Mouse (Mus musculus) stomach, embryonic 14.5 days (tissue): ENCODE data around the gene Fen1. TPM values are rescaled to one million over a fixed set of nuclear protein-coding genes. Genes with fewer than 3 reads are reported as not detected.

ENCODE experiments used
- ATAC-seq: fragments of 200-750 bp; cut with Nextera tagmentation; 2 replicates; pipeline ENCODE4 v1.8.0; 2017; ENCODE audit warnings: low read depth, moderate TSS enrichment; ENCODE audit not compliant: insufficient number of reproducible peaks, insufficient read depth, low FRiP score
- H3K27ac ChIP-seq: fragments of 300-500 bp; sonication (generic); 2 replicates; pipeline ENCODE4 v1.5.1; 2014; ENCODE audit warnings: mild to moderate bottlenecking, low read length, moderate library complexity, mixed read lengths
- H3K27me3 ChIP-seq: fragments of 300-500 bp; sonication (generic); 2 replicates; pipeline ENCODE4 v1.6.1; 2014; ENCODE audit warnings: low read length, control low read depth, mixed read lengths; ENCODE audit not compliant: control insufficient read depth, insufficient read depth
- H3K36me3 ChIP-seq: fragments of 300-500 bp; sonication (generic); 2 replicates; pipeline ENCODE4 v1.6.1; 2014; ENCODE audit warnings: mild to moderate bottlenecking, control low read depth, low read length, moderate library complexity, mixed read lengths; ENCODE audit not compliant: control insufficient read depth, insufficient read depth
- H3K4me1 ChIP-seq: fragments of 300-500 bp; sonication (generic); 2 replicates; pipeline ENCODE4 v1.6.1; 2014; ENCODE audit warnings: low read length, control low read depth, mixed read lengths; ENCODE audit not compliant: control insufficient read depth, insufficient read depth
- H3K4me2 ChIP-seq: fragments of 300-500 bp; sonication (generic); replicated peaks from 2 replicates; pipeline ENCODE4 v1.6.1; 2014; ENCODE audit warnings: low read depth, low read length, control low read depth
- H3K4me3 ChIP-seq: fragments of 300-500 bp; sonication (generic); 2 replicates; pipeline ENCODE4 v1.5.1; 2014; ENCODE audit warnings: low read depth, low read length, control low read depth
- H3K9ac ChIP-seq: fragments of 300-500 bp; sonication (generic); replicated peaks from 2 replicates; pipeline ENCODE4 v1.6.1; 2014; ENCODE audit warnings: low read depth, mild to moderate bottlenecking, control low read depth, low read length, moderate library complexity, mixed read lengths
- H3K9me3 ChIP-seq: fragments of 300-500 bp; sonication (generic); 2 replicates; pipeline ENCODE4 v1.6.1; 2016; ENCODE audit warnings: low read depth, low read length, control low read depth; ENCODE audit not compliant: control insufficient read depth
- WGBS: fragments of 180-500 bp; shearing (Covaris S2); extraction: QIAGEN DNeasy Blood & Tissue Kit; methylation state at CpG from one replicate; pipeline ENCODE4 v1.1.7; 2014; 5-methylcytosine and 5-hydroxymethylcytosine counted together
- polyA plus RNA-seq: library from polyadenylated mRNA; unstranded; fragments of >200 nt; fragmentation: Nextera tagmentation; extraction: Ambion mirVana; gene quantifications from 2 replicates; pipeline ENCODE4 v1.2.1, GENCODE M21; 2014

Fen1 gene
- polyA plus RNA-seq, 1 experiment from 2014 or later = 65.1 TPM

GRCm38 (mm10) chr19:10238477-10238876, 34.5 kb upstream of the Fen1 start:
- WGBS = 22% methylated on average over 3 of the region's 3 CpGs
- H3K27ac ChIP-seq = peak overlapping the region; percentile 35; the same call in 1 of the 2 replicates
- no peaks in the 10 kb centered on the region for H3K36me3 ChIP-seq
- H3K4me2 ChIP-seq = peak overlapping the region; percentile 62
- no peak overlapping the region for H3K9ac ChIP-seq
- H3K4me1 ChIP-seq = peaks cover 20% of the 10 kb centered on the region
- H3K4me3 ChIP-seq = no peak overlapping the region
- H3K27me3 ChIP-seq = no peaks in the 10 kb centered on the region
- H3K9me3 ChIP-seq = no peaks in the 10 kb centered on the region
- no peak for ATAC-seq

- Histone ChIP-seq H3K27ac (peak overlapping the region; percentile 34; the same call in 1 of the 2 replicates), H3K4me3 (no peak overlapping the region)
- ATAC-seq = peak; percentile 56
Observed at GRCm38 (mm10) chr19:10235784-10236565, 32.0 kb upstream of the Fen1 start.

DNA sequence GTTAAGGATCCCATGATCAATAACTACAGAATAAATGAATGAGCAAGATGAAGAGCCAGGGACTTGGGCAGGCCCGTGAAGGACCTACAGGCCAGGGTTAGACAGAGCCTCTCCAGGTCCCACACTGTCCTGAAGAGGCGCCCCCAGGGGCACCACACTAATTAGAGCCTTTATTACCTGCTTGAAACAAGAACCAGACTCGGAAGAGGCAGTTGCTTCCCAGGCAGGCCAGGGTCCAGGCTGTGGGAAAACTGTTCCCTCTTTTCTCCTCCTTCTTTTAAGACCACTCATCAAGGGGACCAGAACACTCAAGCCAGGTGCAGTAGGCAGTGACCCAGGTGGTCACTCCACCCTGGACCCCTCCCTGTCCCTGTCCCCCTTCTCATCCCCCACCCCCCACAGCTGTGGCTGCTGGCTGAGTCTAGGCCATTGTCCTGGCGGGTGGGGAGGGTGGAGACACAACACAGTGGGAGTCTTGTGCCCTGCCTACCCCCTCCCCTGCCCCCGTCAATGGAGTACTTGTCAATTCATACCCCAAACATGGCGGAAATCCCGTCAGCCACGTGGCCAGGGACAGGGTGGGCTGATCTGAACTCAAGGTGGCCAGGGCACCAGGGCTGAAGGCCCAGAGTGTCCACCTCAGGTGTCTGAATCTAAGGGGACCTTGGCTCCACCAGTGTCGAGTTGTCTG, 28.5 kb upstream of the Fen1 start:
- peaks cover 32% of the 10 kb centered on the region for H3K4me1 ChIP-seq
- H3K9ac ChIP-seq = no peak overlapping the region
- no peaks in the 10 kb centered on the region for H3K27me3 ChIP-seq
- WGBS = 47% methylated on average over 9 of the region's 9 CpGs
- no peak for ATAC-seq
- no peak overlapping the region for H3K4me3 ChIP-seq
- no peaks in the 10 kb centered on the region for H3K36me3 ChIP-seq
- H3K4me2 ChIP-seq = no peak overlapping the region
- H3K9me3 ChIP-seq = no peaks in the 10 kb centered on the region
- H3K27ac ChIP-seq = peak overlapping the region; percentile 48; the same call in 1 of the 2 replicates

More at GRCm38 (mm10) chr19:10235784-10236565, 32.0 kb upstream of the Fen1 start:
- no peaks in the 10 kb centered on the region for H3K9me3 ChIP-seq
- H3K36me3 ChIP-seq = no peaks in the 10 kb centered on the region
- H3K4me2 ChIP-seq = no peak overlapping the region; the same call in 1 of the 2 replicates
- H3K4me1 ChIP-seq = peaks cover 29% of the 10 kb centered on the region
- no peaks in the 10 kb centered on the region for H3K27me3 ChIP-seq
- 56% methylated on average over 9 of the region's 9 CpGs for WGBS
- no peak overlapping the region for H3K9ac ChIP-seq

- H3K36me3 ChIP-seq = no peaks in the 10 kb centered on the region
- 35% methylated on average over 5 of the region's 5 CpGs for WGBS
- H3K27ac ChIP-seq = peak overlapping the region; percentile 48; the same call in 1 of the 2 replicates
- no peak for ATAC-seq
- H3K27me3 ChIP-seq = no peaks in the 10 kb centered on the region
- H3K9ac ChIP-seq = no peak overlapping the region
- H3K9me3 ChIP-seq = no peaks in the 10 kb centered on the region
- H3K4me2 ChIP-seq = no peak overlapping the region
- no peak overlapping the region for H3K4me3 ChIP-seq
- H3K4me1 ChIP-seq = peaks cover 32% of the 10 kb centered on the region
Observed at GRCm38 (mm10) chr19:10231871-10232270, 27.9 kb upstream of the Fen1 start.

- H3K27ac ChIP-seq = peak overlapping the region; percentile 48; the same call in 1 of the 2 replicates
- no peaks in the 10 kb centered on the region for H3K9me3 ChIP-seq
- H3K4me3 ChIP-seq = no peak overlapping the region
- H3K4me1 ChIP-seq = peaks cover 30% of the 10 kb centered on the region
- H3K27me3 ChIP-seq = no peaks in the 10 kb centered on the region
- no peak overlapping the region for H3K9ac ChIP-seq
- no peak overlapping the region for H3K4me2 ChIP-seq
- WGBS = 16% methylated on average over 7 of the region's 7 CpGs
- ATAC-seq = peak; percentile 40; the same call in 1 of the 2 replicates
- H3K36me3 ChIP-seq = no peaks in the 10 kb centered on the region
Observed at GRCm38 (mm10) chr19:10231016-10231415, 27.0 kb upstream of the Fen1 start.

GRCm38 (mm10) chr19:10225767-10226166, 21.8 kb upstream of the Fen1 start:
- Histone ChIP-seq H3K27me3 (no peaks in the 10 kb centered on the region), H3K9ac (no peak overlapping the region), H3K4me2 (no peak overlapping the region), H3K27ac (peak overlapping the region; percentile 71; the same call in 1 of the 2 replicates), H3K4me1 (peaks cover 38% of the 10 kb centered on the region), H3K9me3 (no peaks in the 10 kb centered on the region), H3K36me3 (no peaks in the 10 kb centered on the region), H3K4me3 (no peak overlapping the region)
- 39% methylated on average over 4 of the region's 4 CpGs for WGBS
- no peak for ATAC-seq

GRCm38 (mm10) chr19:10224637-10225453, 20.9 kb upstream of the Fen1 start:
- WGBS = 7% methylated on average over 26 of the region's 26 CpGs
- ATAC-seq = peak; percentile 57
- Histone ChIP-seq H3K9ac (peak overlapping the region; percentile 25; the same call in 1 of the 2 replicates), H3K4me2 (peak overlapping the region; percentile 35), H3K4me1 (peaks cover 29% of the 10 kb centered on the region), H3K27me3 (no peaks in the 10 kb centered on the region), H3K27ac (peak overlapping the region; percentile 71; the same call in 1 of the 2 replicates), H3K4me3 (peak overlapping the region; percentile 15; the same call in 1 of the 2 replicates), H3K9me3 (no peaks in the 10 kb centered on the region), H3K36me3 (no peaks in the 10 kb centered on the region)

GRCm38 (mm10) chr19:10223561-10223960, 19.6 kb upstream of the Fen1 start:
- Histone ChIP-seq H3K9ac (no peak overlapping the region), H3K27me3 (no peaks in the 10 kb centered on the region), H3K4me3 (no peak overlapping the region), H3K9me3 (no peaks in the 10 kb centered on the region), H3K4me2 (no peak overlapping the region), H3K36me3 (peaks cover 3% of the 10 kb centered on the region; the same call in 1 of the 2 replicates), H3K27ac (0 out of 2 replicates have a peak overlapping the region, but pooled peaks have one; percentile 4), H3K4me1 (peaks cover 25% of the 10 kb centered on the region)
- WGBS = 65% methylated on average over 4 of the region's 4 CpGs
- ATAC-seq = no peak
